Mouse (Mus musculus) spleen, adult 2 months (tissue): ENCODE results near the gene Prkrip1.

ENCODE experiments used
- CTCF ChIP-seq: fragments of 200-500 bp; IDR thresholded peaks from 2 replicates; pipeline ENCODE4 v1.5.1; 2011; ENCODE audit warnings: mild to moderate bottlenecking, inconsistent platforms; ENCODE audit not compliant: insufficient read depth, insufficient read length, insufficient replicate concordance; ENCODE audit errors: extremely low read depth
- POLR2A ChIP-seq: fragments of 200-500 bp; IDR thresholded peaks from 2 replicates; pipeline ENCODE4 v1.6.1; 2011; ENCODE audit warnings: low read depth, low read length, inconsistent platforms

- no peak for TF ChIP-seq CTCF
- no peak for TF ChIP-seq POLR2A
Measured at GRCm38 (mm10) chr5:136167296-136167695, 31.5 kb downstream of the Prkrip1 start.
